In the genomic region with DNA sequence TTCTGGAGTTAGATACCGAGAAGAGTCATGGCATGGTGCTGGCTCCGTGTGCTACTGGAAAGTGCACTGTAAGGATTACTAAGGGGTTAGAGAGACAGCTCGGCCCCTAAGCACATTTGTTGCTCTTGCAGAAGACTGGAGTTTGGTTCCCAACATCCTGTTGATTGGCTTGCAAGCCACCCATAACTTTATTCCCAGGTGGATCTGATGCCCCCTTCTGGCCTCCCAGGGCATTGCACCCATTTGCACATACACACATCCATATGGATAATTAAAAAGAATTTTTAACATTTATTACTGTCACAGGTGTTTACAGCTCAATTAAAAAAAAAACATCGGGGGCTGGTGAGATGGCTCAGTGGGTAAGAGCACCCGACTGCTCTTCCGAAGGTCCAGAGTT, we compare ENCODE assay signal across 11 mouse cellular contexts. TPM values are rescaled to one million over a fixed set of nuclear protein-coding genes. Genes with fewer than 3 reads are reported as not detected.
A peak's percentile ranks its signal among the peaks of the same experiment; 100 is the strongest.
DNase-seq lines count a peak whose midpoint lies in the region; ATAC-seq and TF ChIP-seq lines count a peak whose summit lies in the region.
"Had no signal": no experiment of that assay in that cellular context is flagged by ENCODE, and none has a peak within 500 bp of the region (broad histone marks: within the 10 kb centered on the region; RNA-seq: fewer than 3 reads in every experiment).

No protein-coding gene starts in this region.

- H3K27ac ChIP-seq in bone marrow macrophage, adult 2 months (ENCODE audit: insufficient read depth, low read depth, low read length), result no peak overlapping the region
- H3K27ac ChIP-seq: embryonic facial prominence, embryonic 12.5 days; heart, embryonic 13.5 days; macrophage had no signal

- peak; percentile 55 for TF ChIP-seq CTCF in bone marrow macrophage, adult 2 months (IDR thresholded peaks at IDR 0.05; ENCODE audit: low read depth, low read length)

- ATAC-seq in megakaryocyte, adult 5-6 weeks (ENCODE audit: poor library complexity, severe bottlenecking), result no peak

- no peaks in the 10 kb centered on the region for H3K4me1 ChIP-seq in bone marrow macrophage, adult 2 months (ENCODE audit: control insufficient read depth, insufficient read depth, low read length)
- H3K4me1 ChIP-seq: heart, embryonic 13.5 days had no signal

- H3K4me3 ChIP-seq in bone marrow macrophage, adult 2 months (ENCODE audit: insufficient read depth, low read length), result no peak overlapping the region
- H3K4me3 ChIP-seq: embryonic facial prominence, embryonic 12.5 days; heart, embryonic 13.5 days had no signal

- peak; percentile 35 to 61 for DNase-seq in cerebellum, postnatal 14 days
- DNase-seq in cerebellum, adult 9-10 months, result no peak
- DNase-seq in kidney, postnatal 4 days, result peak; percentile 43 to 46
- DNase-seq in kidney, adult 8-10 months, result no peak
- peak; percentile 30 for DNase-seq in 3T3-L1 (ENCODE audit: low read depth, low spot score)
- DNase-seq in gastrocnemius, postnatal 25 days, result no peak

- TF ChIP-seq POLR2A in bone marrow macrophage, adult 2 months (IDR thresholded peaks at IDR 0.05; ENCODE audit: borderline replicate concordance, low read depth, low read length), result no peak

RNA-seq across cellular contexts. Expression of gene Plcg2, which starts 33.6 kb away (rescaled TPM):
- polyA plus RNA-seq in bone marrow macrophage, adult 2 months (2012; ENCODE audit: insufficient read depth, insufficient read length, missing spikeins), result 68.7 and 77.9 TPM in 2 replicates
- total RNA-seq in megakaryocyte, adult 5-6 weeks (2015), result 104 and 105 TPM in 2 replicates
- total RNA-seq in megakaryocyte, adult 5-6 weeks (2017), result 164 and 180 TPM in 2 replicates
- 1 to 10 TPM in 1 of 2 experiments, under 1 TPM in 1; 0.77 to 1.5 TPM for total RNA-seq in gastrocnemius, postnatal 25 days (2021)

Comparison
In these comparisons a context has a peak if more than half of its experiments do, and no peak if none do; other contexts are left out.
1. DNase-seq: peak in cerebellum, postnatal 14 days (2 of 2), kidney, postnatal 4 days (2 of 2) and 3T3-L1 (single experiment); none in cerebellum, adult 9-10 months (single experiment), kidney, adult 8-10 months (0 of 2) and gastrocnemius, postnatal 25 days (single experiment).
2. RNA of gene Plcg2, which starts 33.6 kb away (total RNA-seq): 104 to 180 TPM in megakaryocyte, adult 5-6 weeks; 0.77 to 1.5 TPM in gastrocnemius, postnatal 25 days; every median in the first group is over 10 times any median in the second.